Mouse (Mus musculus) mouse trophoblast stem cell (cell line): ENCODE data around the gene Ric3.
"Not testable (repeated sequence)": the region's sequence is repeated elsewhere in the genome, so short reads cannot be mapped to it uniquely, and the experiment has no call there.

Experiments used
- in situ Hi-C, 2 experiments: fragments of 300-500 bp; cut with MseI, MboI; formaldehyde crosslinking; loops; 2 replicates in 1 of 2; 3 replicates in 1 of 2; pipeline ENCODE4 v1.15.1; 2025

The Ric3 gene

GRCm38 (mm10) chr7:109083113-109083812, at the start of gene Ric3:
Ric3 (minus strand) TSS chr7:109083331.
- in situ Hi-C loops, result no loop called here

- in situ Hi-C loops, result loop anchor here in 1 of 2 experiments (25.0 kb wide), 1 partner anchor 281 kb away; no protein-coding TSS in a partner anchor
These were observed 48.4 kb upstream of the Ric3 start for GRCm38 (mm10) chr7:109131565-109131964.

GRCm38 (mm10) chr7:109129946-109130686, 47.0 kb upstream of the Ric3 start:
- in situ Hi-C loops, result loop anchor here in 1 of 2 experiments (25.0 kb wide), 1 partner anchor 282 kb away; no protein-coding TSS in a partner anchor

GRCm38 (mm10) chr7:109129442-109129841, 46.3 kb upstream of the Ric3 start:
- in situ Hi-C loops, result loop anchor here in 1 of 2 experiments (25.0 kb wide), 1 partner anchor 283 kb away; no protein-coding TSS in a partner anchor

GRCm38 (mm10) chr7:109115929-109116328, 32.8 kb upstream of the Ric3 start:
- in situ Hi-C loops, result no loop called here

GRCm38 (mm10) chr7:109115488-109115887, 32.4 kb upstream of the Ric3 start:
- in situ Hi-C loops, result not testable (repeated sequence)

GRCm38 (mm10) chr7:109114950-109115349, 31.8 kb upstream of the Ric3 start:
- in situ Hi-C loops, result no loop called here

GRCm38 (mm10) chr7:109111000-109111399, 27.9 kb upstream of the Ric3 start:
- in situ Hi-C loops, result no loop called here

GRCm38 (mm10) chr7:109104894-109105293, 21.8 kb upstream of the Ric3 start:
- in situ Hi-C loops, result no loop called here

- in situ Hi-C loops, result no loop called here
These were observed 18.0 kb upstream of the Ric3 start for GRCm38 (mm10) chr7:109101167-109101566.

GRCm38 (mm10) chr7:109098145-109099018, 15.3 kb upstream of the Ric3 start:
- in situ Hi-C loops, result no loop called here

GRCm38 (mm10) chr7:109097203-109097602, 14.1 kb upstream of the Ric3 start:
- in situ Hi-C loops, result no loop called here

GRCm38 (mm10) chr7:109096618-109097017, 13.5 kb upstream of the Ric3 start:
- in situ Hi-C loops, result no loop called here

- in situ Hi-C loops, result no loop called here
These were observed 11.2 kb upstream of the Ric3 start for GRCm38 (mm10) chr7:109094294-109094693.

- in situ Hi-C loops, result not testable (repeated sequence)
These were observed 8.2 kb upstream of the Ric3 start for GRCm38 (mm10) chr7:109091316-109091715.

GRCm38 (mm10) chr7:109086946-109087345, 3.8 kb upstream of the Ric3 start:
- in situ Hi-C loops, result no loop called here

- in situ Hi-C loops, result no loop called here
These were observed 668 bp upstream of the Ric3 start for GRCm38 (mm10) chr7:109083813-109084184.

GRCm38 (mm10) chr7:109082269-109083112, 640 bp downstream of the Ric3 start:
- in situ Hi-C loops, result no loop called here

GRCm38 (mm10) chr7:109072326-109072725, 10.8 kb downstream of the Ric3 start:
- in situ Hi-C loops, result no loop called here

GRCm38 (mm10) chr7:109069641-109070040, 13.5 kb downstream of the Ric3 start:
- in situ Hi-C loops, result no loop called here

- in situ Hi-C loops, result no loop called here
These were observed 23.6 kb downstream of the Ric3 start for GRCm38 (mm10) chr7:109059536-109059935.
